Mouse (Mus musculus) embryonic facial prominence, embryonic 11.5 days (tissue): Measurements from ENCODE around the gene Erich3. TPM values are rescaled to one million over a fixed set of nuclear protein-coding genes. Genes with fewer than 3 reads are reported as not detected.

Source experiments
- ATAC-seq: fragments of 200-750 bp; cut with Nextera tagmentation; replicated peaks from 2 replicates; pipeline ENCODE4 v1.8.0; 2017; ENCODE audit warnings: low read depth; ENCODE audit not compliant: insufficient number of reproducible peaks, low FRiP score, low TSS enrichment
- DNase-seq: peaks from one replicate; pipeline ENCODE4 v3.0.0-alpha.2; 2015; ENCODE audit warnings: low spot score
- H3K27ac ChIP-seq: fragments of 300-500 bp; sonication (generic); replicated peaks from 2 replicates; pipeline ENCODE4 v1.5.1; 2014; ENCODE audit warnings: mild to moderate bottlenecking, low read depth, low read length, control low read depth
- H3K27me3 ChIP-seq: fragments of 300-500 bp; sonication (generic); 2 replicates; pipeline ENCODE4 v1.6.1; 2014; ENCODE audit warnings: mild to moderate bottlenecking, low read length, moderate library complexity, mixed read lengths; ENCODE audit not compliant: control insufficient read depth, insufficient read depth
- H3K36me3 ChIP-seq: fragments of 300-500 bp; sonication (generic); replicated peaks from 2 replicates; pipeline ENCODE4 v1.6.1; 2014; ENCODE audit warnings: low read depth, mild to moderate bottlenecking, low read length, moderate library complexity, mixed read lengths; ENCODE audit not compliant: control insufficient read depth, insufficient read depth
- H3K4me1 ChIP-seq: fragments of 300-500 bp; sonication (generic); 2 replicates; pipeline ENCODE4 v1.6.1; 2014; ENCODE audit warnings: low read length, mixed read lengths; ENCODE audit not compliant: control insufficient read depth, insufficient read depth
- H3K4me2 ChIP-seq: fragments of 300-500 bp; sonication (generic); 2 replicates; pipeline ENCODE4 v1.6.1; 2014; ENCODE audit warnings: low read depth, mild to moderate bottlenecking, control low read depth, low read length, moderate library complexity
- H3K4me3 ChIP-seq: fragments of 300-500 bp; sonication (generic); 2 replicates; pipeline ENCODE4 v1.5.1; 2014; ENCODE audit warnings: low read depth, low read length, control low read depth
- H3K9ac ChIP-seq: fragments of 300-500 bp; sonication (generic); replicated peaks from 2 replicates; pipeline ENCODE4 v1.6.1; 2014; ENCODE audit warnings: mild to moderate bottlenecking, control low read depth, low read length
- H3K9me3 ChIP-seq: fragments of 300-500 bp; sonication (generic); replicated peaks from 2 replicates; pipeline ENCODE4 v1.6.1; 2016; ENCODE audit warnings: mild to moderate bottlenecking, low read length, inconsistent platforms, mixed read lengths; ENCODE audit not compliant: control insufficient read depth
- WGBS: fragments of 180-500 bp; shearing (Covaris S2); extraction: QIAGEN DNeasy Blood & Tissue Kit; methylation state at CpG from one replicate; pipeline ENCODE4 v1.1.7; 2014; 5-methylcytosine and 5-hydroxymethylcytosine counted together
- polyA plus RNA-seq: library from polyadenylated mRNA; unstranded; fragments of >200 nt; fragmentation: Nextera tagmentation; extraction: Ambion mirVana; gene quantifications from 2 replicates; pipeline ENCODE4 v1.2.1, GENCODE M21; 2014

Gene Erich3
- polyA plus RNA-seq, 1 experiment from 2014 or later = 0.17 TPM

GRCm38 (mm10) chr3:154754505-154754904 lies 90.8 kb downstream of the Erich3 start:
- 28% methylated on average over 3 of the region's 3 CpGs for WGBS
- DNase-seq (no peak), ATAC-seq (no peak)
- H3K4me1 ChIP-seq = no peaks in the 10 kb centered on the region
- H3K27me3 ChIP-seq = no peaks in the 10 kb centered on the region
- H3K4me2 ChIP-seq = no peak overlapping the region
- no peaks in the 10 kb centered on the region for H3K36me3 ChIP-seq
- H3K9ac ChIP-seq = no peak overlapping the region
- H3K9me3 ChIP-seq = no peaks in the 10 kb centered on the region
- H3K27ac ChIP-seq = no peak overlapping the region
- no peak overlapping the region for H3K4me3 ChIP-seq

GRCm38 (mm10) chr3:154755225-154755624 lies 91.6 kb downstream of the Erich3 start:
- no peak overlapping the region for H3K4me3 ChIP-seq
- no peaks in the 10 kb centered on the region for H3K4me1 ChIP-seq
- DNase-seq (no peak), ATAC-seq (no peak)
- WGBS = 95% methylated on average over 3 of the region's 3 CpGs
- H3K9ac ChIP-seq = no peak overlapping the region
- H3K36me3 ChIP-seq = no peaks in the 10 kb centered on the region
- H3K27me3 ChIP-seq = no peaks in the 10 kb centered on the region
- H3K4me2 ChIP-seq = no peak overlapping the region
- H3K9me3 ChIP-seq = no peaks in the 10 kb centered on the region
- no peak overlapping the region for H3K27ac ChIP-seq

GRCm38 (mm10) chr3:154758089-154758488 lies 94.4 kb downstream of the Erich3 start:
- DNase-seq (no peak), ATAC-seq (no peak)
- H3K27me3 ChIP-seq = no peaks in the 10 kb centered on the region
- no peaks in the 10 kb centered on the region for H3K36me3 ChIP-seq
- WGBS = 50% methylated on average over 3 of the region's 3 CpGs
- no peaks in the 10 kb centered on the region for H3K4me1 ChIP-seq
- H3K4me2 ChIP-seq = no peak overlapping the region
- H3K27ac ChIP-seq = no peak overlapping the region
- H3K4me3 ChIP-seq = no peak overlapping the region
- H3K9ac ChIP-seq = no peak overlapping the region
- H3K9me3 ChIP-seq = no peaks in the 10 kb centered on the region

GRCm38 (mm10) chr3:154761108-154761507 lies 97.4 kb downstream of the Erich3 start:
- H3K9ac ChIP-seq = no peak overlapping the region
- H3K27me3 ChIP-seq = no peaks in the 10 kb centered on the region
- 87% methylated on average over 3 of the region's 3 CpGs for WGBS
- no peak overlapping the region for H3K4me3 ChIP-seq
- ATAC-seq (no peak), DNase-seq (no peak)
- H3K36me3 ChIP-seq = no peaks in the 10 kb centered on the region
- no peaks in the 10 kb centered on the region for H3K9me3 ChIP-seq
- H3K27ac ChIP-seq = no peak overlapping the region
- no peak overlapping the region for H3K4me2 ChIP-seq
- no peaks in the 10 kb centered on the region for H3K4me1 ChIP-seq

GRCm38 (mm10) chr3:154763374-154763773 lies 99.7 kb downstream of the Erich3 start:
- H3K4me2 ChIP-seq = no peak overlapping the region
- no peaks in the 10 kb centered on the region for H3K36me3 ChIP-seq
- H3K4me1 ChIP-seq = no peaks in the 10 kb centered on the region
- 50% methylated on average over 9 of the region's 9 CpGs for WGBS
- no peak overlapping the region for H3K9ac ChIP-seq
- no peaks in the 10 kb centered on the region for H3K27me3 ChIP-seq
- H3K27ac ChIP-seq = no peak overlapping the region
- no peaks in the 10 kb centered on the region for H3K9me3 ChIP-seq
- DNase-seq (peak; percentile 28), ATAC-seq (0 out of 2 replicates have a peak, but pooled peaks have one; percentile 2)
- H3K4me3 ChIP-seq = no peak overlapping the region

GRCm38 (mm10) chr3:154764115-154764514 lies 100.5 kb downstream of the Erich3 start:
- Histone ChIP-seq H3K27me3 (no peaks in the 10 kb centered on the region), H3K36me3 (no peaks in the 10 kb centered on the region)

GRCm38 (mm10) chr3:154766321-154766720 lies 102.7 kb downstream of the Erich3 start:
- Histone ChIP-seq H3K36me3 (no peaks in the 10 kb centered on the region), H3K9ac (no peak overlapping the region), H3K27me3 (no peaks in the 10 kb centered on the region), H3K4me3 (no peak overlapping the region), H3K27ac (no peak overlapping the region), H3K9me3 (no peaks in the 10 kb centered on the region), H3K4me2 (no peak overlapping the region), H3K4me1 (no peaks in the 10 kb centered on the region)
- WGBS = 52% methylated on average over 4 of the region's 4 CpGs
- ATAC-seq = 0 out of 2 replicates have a peak, but pooled peaks have one; percentile 56
- peak; percentile 30 for DNase-seq

More at GRCm38 (mm10) chr3:154764115-154764514, 100.5 kb downstream of the Erich3 start:
- no peak overlapping the region for H3K9ac ChIP-seq
- ATAC-seq = no peak
- H3K4me1 ChIP-seq = no peaks in the 10 kb centered on the region
- no peaks in the 10 kb centered on the region for H3K9me3 ChIP-seq
- H3K4me2 ChIP-seq = no peak overlapping the region
- H3K27ac ChIP-seq = no peak overlapping the region
- H3K4me3 ChIP-seq = no peak overlapping the region
- DNase-seq = no peak
- 93% methylated on average over 7 of the region's 7 CpGs for WGBS

GRCm38 (mm10) chr3:154771651-154772050 lies 108.0 kb downstream of the Erich3 start:
- no peak for DNase-seq
- H3K27ac ChIP-seq = no peak overlapping the region
- H3K9ac ChIP-seq = no peak overlapping the region
- H3K4me3 ChIP-seq = no peak overlapping the region
- ATAC-seq = no peak
- no peaks in the 10 kb centered on the region for H3K36me3 ChIP-seq
- 87% methylated on average over 2 of the region's 2 CpGs for WGBS
- no peaks in the 10 kb centered on the region for H3K27me3 ChIP-seq
- H3K9me3 ChIP-seq = no peaks in the 10 kb centered on the region
- H3K4me2 ChIP-seq = no peak overlapping the region
- H3K4me1 ChIP-seq = no peaks in the 10 kb centered on the region
